Mouse (Mus musculus) embryo, embryonic 10 days (tissue): ENCODE measurements at regions not wholly inside any gene's neighbourhood (a gene's known extent, or its start where the extent isn't known, plus 50 kb on each side); places are given as distances from the start of the nearest gene placed in this dataset.

Source experiments
- DNase-seq: peaks from one replicate; pipeline ENCODE4 v3.0.0-alpha.2; 2015; ENCODE audit warnings: low spot score

DNA sequence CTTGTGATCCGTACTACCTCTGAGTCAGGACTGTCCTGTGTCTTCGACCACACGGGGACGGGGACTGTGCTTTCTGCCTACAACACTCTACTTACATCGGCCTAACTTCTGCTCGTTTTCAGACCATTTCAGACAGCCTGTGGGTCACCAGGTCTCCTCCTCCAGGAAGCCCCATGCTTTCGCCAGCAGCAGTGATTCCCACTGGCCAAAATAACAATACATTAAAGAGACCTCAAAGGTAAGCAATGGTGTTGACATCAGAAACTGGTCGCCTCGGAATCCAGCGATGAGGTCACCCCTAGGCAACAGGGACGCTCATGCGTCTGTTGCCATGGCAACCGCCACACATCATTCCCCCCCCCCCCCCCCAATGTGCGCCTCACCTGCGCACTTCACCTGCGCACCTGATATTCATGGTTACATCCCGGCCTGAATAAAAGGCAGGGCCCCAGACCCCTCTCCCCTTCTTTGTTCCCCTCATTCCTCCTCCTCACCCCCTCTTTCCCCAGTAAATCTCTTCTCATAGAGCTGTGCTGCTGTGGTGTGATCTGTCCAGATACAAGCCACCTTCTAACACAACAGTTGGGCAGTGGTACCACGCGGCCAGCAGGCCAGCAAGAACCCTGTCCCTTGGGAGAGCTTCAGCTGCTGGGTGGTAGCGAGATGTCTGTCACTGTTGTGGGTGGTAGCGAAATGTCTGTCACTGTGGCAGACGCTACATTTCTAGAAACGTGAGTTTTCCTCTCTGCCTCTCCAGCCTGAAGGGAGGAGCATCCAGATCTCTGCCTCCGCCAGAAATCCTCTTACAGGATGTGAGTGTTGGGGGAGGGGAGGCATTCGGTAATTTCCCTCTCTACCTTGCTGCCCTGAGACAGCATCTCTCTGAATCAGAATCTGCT, 145.0 kb downstream of the Setd4 start:
- DNase-seq, result peak; percentile 46

DNA sequence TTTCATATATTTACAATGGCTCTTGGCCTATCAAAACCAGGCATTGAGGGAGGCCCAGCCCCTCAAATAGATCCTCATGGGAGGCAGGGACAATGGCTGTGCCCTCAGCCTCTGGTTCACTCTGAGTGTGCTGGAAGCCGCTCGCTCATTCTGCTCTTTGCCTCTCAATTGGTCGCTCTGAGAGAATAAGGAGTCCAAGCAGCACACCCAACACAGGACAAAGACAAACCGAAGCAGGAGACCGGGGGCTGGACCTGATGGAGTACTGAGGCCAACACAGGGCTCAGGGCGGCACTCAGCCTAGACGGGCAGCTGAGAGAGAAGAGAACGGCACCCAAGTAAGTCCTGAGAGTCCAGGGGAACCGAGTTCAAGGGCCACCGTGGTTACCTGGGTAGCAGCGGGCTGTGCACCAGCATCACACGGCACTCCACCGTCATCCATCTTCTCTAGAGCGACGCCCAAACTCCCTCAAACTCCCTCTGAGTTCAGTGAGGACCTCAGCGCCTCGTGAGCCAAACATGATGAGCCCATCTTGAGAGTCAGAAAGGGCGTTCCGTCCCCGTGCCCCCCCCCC, 145.8 kb downstream of the Setd4 start:
- no peak for DNase-seq

- DNase-seq, result no peak
Observed at GRCm38 (mm10) chr16:93456706-93457425, 147.0 kb downstream of the Setd4 start.

DNA sequence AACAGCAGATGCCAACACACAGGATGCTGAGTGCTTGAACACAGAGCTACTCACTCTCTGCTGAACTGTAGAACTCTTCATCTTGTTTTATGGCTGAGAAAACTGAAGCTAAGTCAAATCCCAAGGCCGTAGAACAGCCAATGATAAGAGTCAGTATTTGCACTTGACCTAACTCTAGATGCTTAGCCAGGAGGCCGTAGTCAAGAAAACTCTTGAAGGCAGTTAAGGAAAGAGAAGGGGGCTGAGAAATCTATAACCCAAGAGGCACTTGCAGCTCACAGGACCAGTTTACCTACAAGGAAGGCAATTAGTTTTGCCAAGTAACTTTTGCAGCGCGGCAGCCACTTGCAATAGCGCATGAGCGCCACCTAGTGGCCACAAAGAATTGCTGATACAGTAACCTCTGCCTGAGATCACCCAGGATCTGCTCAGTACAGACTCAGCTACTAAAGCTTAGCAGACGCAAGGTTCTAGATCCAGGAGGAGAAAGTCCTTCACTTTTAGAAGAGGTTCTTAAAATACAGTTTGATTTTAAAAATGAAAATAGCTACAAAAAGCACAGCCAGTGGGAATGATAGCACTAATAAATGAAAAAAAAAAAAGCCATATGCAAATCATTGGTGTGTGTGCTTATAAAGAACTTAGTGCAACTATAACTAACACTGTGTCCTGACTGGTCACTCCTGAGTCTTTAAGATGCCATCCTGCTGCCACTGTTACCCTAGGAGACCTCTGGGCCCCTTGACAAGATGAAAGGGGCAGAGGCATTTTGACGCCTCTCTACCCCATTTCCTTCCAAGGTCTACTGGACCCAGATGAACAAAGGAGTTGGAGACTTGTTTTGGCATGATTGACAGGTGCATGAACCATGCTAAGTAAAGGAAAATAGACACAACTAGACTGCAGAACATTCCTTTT, 149.5 kb downstream of the Setd4 start:
- DNase-seq, result peak; percentile 91

GRCm38 (mm10) chr16:93453056-93453455, 150.8 kb downstream of the Setd4 start:
- DNase-seq, result no peak

DNA sequence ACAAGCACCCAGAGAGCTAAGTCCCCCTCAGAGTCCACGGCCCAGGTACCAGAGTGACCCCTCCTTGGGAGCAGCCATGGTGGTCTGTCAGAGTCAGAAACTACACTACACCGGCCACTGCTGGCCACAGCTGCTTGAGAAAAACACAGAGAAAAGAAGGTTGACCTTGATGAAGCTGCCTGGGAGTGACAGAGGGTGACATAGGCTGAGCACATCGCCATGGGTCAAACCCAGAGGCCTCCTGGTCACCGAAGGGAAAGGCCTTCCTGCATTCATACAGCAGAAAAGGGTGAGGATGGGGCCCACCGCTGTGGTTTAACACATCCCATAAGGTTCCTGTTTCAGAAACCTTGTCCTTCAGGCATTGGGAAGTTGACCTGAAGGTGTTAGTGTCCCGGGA, 153.0 kb downstream of the Setd4 start:
- DNase-seq, result no peak

DNA sequence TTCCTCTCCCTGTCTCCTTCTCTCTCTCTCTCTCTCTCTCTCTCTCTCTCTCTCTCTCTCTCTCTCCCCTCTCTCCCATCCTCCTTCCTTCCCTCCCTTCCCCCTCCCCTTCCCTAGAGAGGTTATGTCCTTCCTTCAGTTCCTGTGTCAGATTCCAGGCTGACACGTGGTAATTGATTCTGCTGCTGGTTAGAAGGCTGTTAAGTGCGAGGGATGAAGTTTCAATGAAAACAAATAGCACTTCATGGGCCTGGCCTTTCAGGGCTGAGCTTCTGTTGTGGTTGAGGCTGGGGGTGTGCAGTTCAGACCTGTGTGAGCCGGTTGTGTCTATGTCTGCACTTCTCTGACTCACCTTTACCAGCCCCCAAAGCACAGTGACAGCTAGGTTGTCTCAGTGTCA, 153.9 kb downstream of the Setd4 start:
- DNase-seq, result peak; percentile 76

- DNase-seq, result no peak
Observed at GRCm38 (mm10) chr16:93448124-93448523, 155.7 kb downstream of the Setd4 start.

DNA sequence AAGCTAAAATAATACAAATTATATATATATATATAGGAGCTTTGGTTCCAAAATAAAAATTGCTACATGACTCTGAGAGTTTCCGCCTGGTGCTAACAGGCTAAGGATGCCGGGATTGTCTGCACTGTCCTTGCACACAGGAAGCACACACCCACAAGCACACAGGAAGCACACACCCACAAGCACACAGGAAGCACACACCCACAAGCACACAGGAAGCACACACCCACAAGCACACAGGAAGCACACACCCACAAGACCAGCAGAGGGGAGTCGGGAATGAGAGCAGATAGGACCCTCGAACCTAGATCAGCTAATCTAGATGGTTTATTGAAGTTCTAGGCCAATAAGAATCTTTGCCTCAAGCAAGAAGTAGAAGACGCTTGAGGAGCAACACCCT, 156.9 kb downstream of the Setd4 start:
- no peak for DNase-seq

GRCm38 (mm10) chr16:93446206-93446605, 157.7 kb downstream of the Setd4 start:
- no peak for DNase-seq

DNA sequence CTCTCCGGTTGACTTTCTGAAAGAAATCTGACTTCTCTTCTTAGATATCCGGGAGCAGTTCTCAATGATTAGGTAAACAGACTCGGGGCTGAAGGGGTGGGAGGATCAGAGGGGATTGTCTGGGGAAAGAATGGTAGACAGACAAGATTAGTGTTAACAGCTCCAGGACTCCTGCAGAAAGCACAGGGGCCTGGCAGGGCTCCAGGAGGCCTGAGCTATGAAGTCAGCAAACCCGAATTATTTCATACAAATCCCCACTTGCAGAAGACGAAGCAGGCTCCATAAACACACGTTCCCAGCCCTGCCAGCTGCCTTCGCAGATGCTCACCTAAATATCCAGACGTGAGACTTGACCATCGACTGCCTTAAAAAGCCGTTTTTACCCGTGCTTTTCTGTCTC, 161.0 kb downstream of the Setd4 start:
- DNase-seq, result no peak

DNA sequence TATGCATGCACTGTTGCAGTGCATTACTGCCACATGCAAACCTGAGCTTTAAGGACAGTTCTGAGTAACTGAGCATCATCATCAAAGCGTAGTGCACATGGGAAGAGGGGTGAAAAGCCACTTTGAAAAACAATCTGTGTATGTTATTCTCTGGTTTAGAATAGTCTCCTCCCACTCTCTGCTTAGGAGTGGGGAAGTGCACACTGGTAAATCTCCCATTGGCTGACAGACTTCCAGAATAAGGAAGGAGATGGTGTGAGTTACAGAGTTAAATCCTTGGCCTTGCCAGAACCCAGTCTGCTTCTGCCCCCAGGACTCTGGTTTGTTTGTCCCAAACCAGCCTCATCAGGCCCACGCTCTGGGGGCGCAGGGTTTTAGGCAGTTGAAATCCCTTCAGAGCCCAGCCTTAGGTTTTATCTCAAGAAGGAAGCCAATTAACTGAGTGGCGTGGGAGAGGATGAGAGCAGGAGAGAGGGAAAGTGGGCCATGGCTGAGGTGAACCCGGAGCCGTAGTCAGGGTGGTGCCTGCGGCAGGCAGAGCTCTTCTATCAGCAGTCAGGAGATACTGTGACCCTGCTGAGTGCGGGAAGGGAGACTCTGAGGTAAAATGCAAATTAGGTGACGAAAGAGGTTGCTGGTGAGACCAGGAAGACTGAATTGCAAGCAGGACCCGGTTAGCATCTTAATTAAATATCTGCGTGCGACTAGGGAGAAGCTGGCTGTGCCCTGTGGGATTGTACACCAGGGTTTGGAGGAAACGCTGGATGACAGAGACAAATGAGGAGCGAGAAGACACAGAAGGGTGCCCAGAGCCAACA, 166.0 kb downstream of the Setd4 start:
- DNase-seq, result no peak

- no peak for DNase-seq
Observed at GRCm38 (mm10) chr16:93436732-93437131, 167.1 kb downstream of the Setd4 start.

- no peak for DNase-seq
Observed at GRCm38 (mm10) chr16:93431316-93431715, 172.5 kb downstream of the Setd4 start.

DNA sequence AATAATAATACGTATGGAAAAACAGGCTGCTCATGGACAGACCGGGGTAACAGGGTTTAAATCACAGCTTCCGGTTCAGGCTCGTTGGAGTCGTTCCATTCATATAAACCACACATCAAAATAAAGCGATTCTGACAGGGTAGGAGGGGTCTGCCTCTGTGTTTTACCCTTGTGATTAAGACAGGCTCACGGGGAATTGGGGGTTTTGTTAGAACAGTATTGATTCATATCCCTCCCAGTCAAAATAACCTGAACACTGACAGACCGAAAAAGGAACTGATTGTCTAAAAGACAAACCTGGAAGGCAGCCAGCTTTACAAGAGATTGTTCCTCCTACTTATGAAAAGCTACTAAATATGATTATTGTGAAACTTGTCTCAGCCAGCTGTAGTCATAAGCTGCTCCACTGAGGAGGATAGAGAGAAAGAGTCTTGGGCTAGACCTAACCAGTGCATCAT, 174.5 kb downstream of the Setd4 start:
- no peak for DNase-seq

GRCm38 (mm10) chr16:93427264-93427663, 176.6 kb downstream of the Setd4 start:
- no peak for DNase-seq

DNA sequence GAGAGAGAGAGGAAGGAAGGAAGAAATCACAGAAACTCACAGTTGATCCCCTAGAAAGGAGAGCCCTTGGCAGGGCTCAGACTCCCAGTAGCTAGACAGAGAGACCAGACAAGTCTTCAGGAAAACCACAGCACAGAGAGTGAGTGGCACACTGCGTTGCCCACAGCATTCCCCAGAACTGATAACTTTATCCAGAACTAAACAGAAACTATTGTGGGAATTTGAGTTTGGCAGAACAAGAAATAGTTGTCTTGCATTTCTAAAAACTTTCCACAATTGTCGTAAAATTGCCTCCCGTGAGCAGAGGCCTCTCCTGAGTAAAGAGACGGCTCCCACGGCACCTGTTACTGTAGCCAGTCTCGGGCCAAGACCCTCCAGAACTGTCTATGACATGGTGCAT, 178.1 kb downstream of the Setd4 start:
- DNase-seq, result no peak

DNA sequence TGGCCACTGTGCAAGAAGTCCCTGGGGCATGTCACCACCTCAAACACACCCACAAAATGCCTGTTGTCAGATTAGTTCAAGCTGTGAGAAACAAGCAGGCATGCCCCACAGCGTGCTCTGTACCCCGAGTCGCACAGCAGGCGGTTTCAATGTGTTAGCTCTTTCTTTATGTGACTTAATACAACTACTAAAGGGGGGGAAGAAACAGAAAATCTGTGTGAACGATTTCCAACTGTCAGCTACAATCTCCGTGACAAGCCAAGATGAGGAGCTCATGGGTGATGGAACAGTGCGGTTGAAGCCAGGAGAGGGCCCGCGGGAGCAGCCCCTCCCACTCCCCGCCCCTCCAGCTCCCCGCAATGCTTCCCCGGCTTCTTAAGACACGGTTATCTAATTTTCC, 180.7 kb downstream of the Setd4 start:
- DNase-seq, result no peak

DNA sequence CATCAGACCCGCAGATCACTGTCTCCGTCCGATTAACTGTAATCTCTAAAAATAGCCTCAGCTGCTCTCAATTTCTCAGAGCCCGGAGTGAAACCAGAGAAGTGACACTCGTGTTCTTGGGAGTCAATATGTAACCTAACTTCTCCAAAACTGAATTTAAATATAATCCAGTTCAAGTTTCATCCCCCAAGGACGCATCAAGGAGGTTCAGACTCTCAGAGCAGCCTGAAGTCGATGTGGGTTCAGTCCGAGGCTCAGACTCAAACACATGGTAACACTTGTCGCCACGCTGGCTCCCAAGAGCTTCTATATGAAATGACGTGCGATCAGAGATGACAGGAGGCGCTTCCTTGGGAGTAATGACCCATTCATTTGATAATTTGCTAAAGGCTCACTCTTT, 181.6 kb downstream of the Setd4 start:
- no peak for DNase-seq

DNA sequence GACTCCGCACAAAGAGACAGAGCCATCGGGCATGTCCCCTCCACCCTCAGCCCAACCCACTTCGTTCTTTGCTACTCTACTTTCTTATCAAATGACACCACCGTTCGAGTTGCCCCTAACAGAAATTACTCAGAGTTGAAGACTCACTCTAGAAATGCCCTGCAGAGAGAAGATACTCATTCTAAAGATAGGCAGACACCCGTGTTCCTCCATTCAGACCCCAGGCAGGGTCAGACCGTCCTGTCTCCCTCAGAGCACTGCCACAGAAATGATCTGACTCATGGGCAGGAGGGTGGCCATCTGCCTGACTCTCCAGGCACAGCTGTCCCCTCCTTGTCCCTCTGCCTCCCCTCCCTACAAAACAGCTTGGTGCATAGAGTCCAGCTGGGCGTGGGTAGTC, 185.6 kb downstream of the Setd4 start:
- no peak for DNase-seq

GRCm38 (mm10) chr16:93417831-93418230, 186.0 kb downstream of the Setd4 start:
- no peak for DNase-seq
